Mouse (Mus musculus) frontal cortex, adult (tissue): Measurements from ENCODE around the gene Cdkl3.

Experiments
- ATAC-seq: cut with Nextera tagmentation; 2 replicates; pipeline ENCODE4 v1.9.2; 2017; ENCODE audit warnings: mild to moderate bottlenecking, moderate library complexity, mixed read lengths; ENCODE audit not compliant: low TSS enrichment

Gene Cdkl3

GRCm38 (mm10) chr11:52003772-52004528, at the start of gene Cdkl3:
Gene Cdkl3, plus strand, starts transcription at chr11:52004221.
- ATAC-seq: peak; percentile 82

- no peak for ATAC-seq
Measured at GRCm38 (mm10) chr11:51956112-51956511, 47.9 kb upstream of the Cdkl3 start.

GRCm38 (mm10) chr11:51957760-51958159, 46.3 kb upstream of the Cdkl3 start:
- ATAC-seq: no peak

GRCm38 (mm10) chr11:51959511-51959910, 44.5 kb upstream of the Cdkl3 start:
- no peak for ATAC-seq

- ATAC-seq: no peak
Measured at GRCm38 (mm10) chr11:51960061-51960460, 44.0 kb upstream of the Cdkl3 start.

GRCm38 (mm10) chr11:51960967-51961471, 43.0 kb upstream of the Cdkl3 start:
- ATAC-seq: peak; percentile 55; the same call in 1 of the 2 replicates

- ATAC-seq: no peak
Measured at GRCm38 (mm10) chr11:51961761-51962160, 42.3 kb upstream of the Cdkl3 start.

GRCm38 (mm10) chr11:51962277-51962676, 41.7 kb upstream of the Cdkl3 start:
- ATAC-seq: no peak

- ATAC-seq: no peak
Measured at GRCm38 (mm10) chr11:51966651-51967050, 37.4 kb upstream of the Cdkl3 start.

GRCm38 (mm10) chr11:51967443-51968401, 36.3 kb upstream of the Cdkl3 start, which contains the start of gene Cdkn2aipnl:
Gene Cdkn2aipnl, plus strand, starts transcription at chr11:51967661.
- peak; percentile 98 for ATAC-seq

- ATAC-seq: no peak
Measured at GRCm38 (mm10) chr11:51968896-51969295, 35.1 kb upstream of the Cdkl3 start.

- ATAC-seq: no peak
Measured at GRCm38 (mm10) chr11:51969511-51969910, 34.5 kb upstream of the Cdkl3 start.

GRCm38 (mm10) chr11:51971644-51972043, 32.4 kb upstream of the Cdkl3 start:
- no peak for ATAC-seq

GRCm38 (mm10) chr11:51999611-52000289, 4.3 kb upstream of the Cdkl3 start:
- peak; percentile 13; the same call in 1 of the 2 replicates for ATAC-seq

GRCm38 (mm10) chr11:52000290-52000962, 3.6 kb upstream of the Cdkl3 start, which contains the start of gene Ube2b:
Gene Ube2b, minus strand, starts transcription at chr11:52000762.
- peak; percentile 72 for ATAC-seq

GRCm38 (mm10) chr11:52001341-52001740, 2.7 kb upstream of the Cdkl3 start:
- ATAC-seq: no peak

GRCm38 (mm10) chr11:52001861-52002260, 2.2 kb upstream of the Cdkl3 start:
- ATAC-seq: no peak

GRCm38 (mm10) chr11:52002842-52003504, 1.0 kb upstream of the Cdkl3 start:
- ATAC-seq: no peak

GRCm38 (mm10) chr11:52003505-52003771, 583 bp upstream of the Cdkl3 start:
- no peak for ATAC-seq

GRCm38 (mm10) chr11:52005586-52005985, 1.6 kb downstream of the Cdkl3 start:
- no peak for ATAC-seq

GRCm38 (mm10) chr11:52011011-52011410, 7.0 kb downstream of the Cdkl3 start:
- ATAC-seq: no peak
